Mouse (Mus musculus) bone marrow, adult 2 months (tissue): ENCODE measurements around the gene Pcbp3.

Experiments
- CTCF ChIP-seq: fragments of 200-500 bp; IDR thresholded peaks from 2 replicates; pipeline ENCODE4 v1.5.1; 2011; ENCODE audit warnings: low read length, control low read depth; ENCODE audit not compliant: control insufficient read depth, insufficient read depth
- POLR2A ChIP-seq: fragments of 200-500 bp; IDR thresholded peaks from 2 replicates; pipeline ENCODE4 v1.6.1; 2011; ENCODE audit warnings: low read depth, mild to moderate bottlenecking, control low read depth, low read length, borderline replicate concordance; ENCODE audit not compliant: control insufficient read depth

GRCm38 (mm10) chr10:76759878-76760277 is 201.8 kb downstream of the Pcbp3 start:
- no peak for TF ChIP-seq CTCF
- TF ChIP-seq POLR2A: no peak
